24 mouse cellular contexts compared by ENCODE assay signal in genomic region chr2:77797233-77797632, GRCm38 (mm10). TPM values are rescaled to one million over a fixed set of nuclear protein-coding genes. Genes with fewer than 3 reads are reported as not detected.
A peak's percentile ranks its signal among the peaks of the same experiment; 100 is the strongest.
DNase-seq lines count a peak whose midpoint lies in the region; ATAC-seq and TF ChIP-seq lines count a peak whose summit lies in the region.
"Had no signal": no experiment of that assay in that cellular context is flagged by ENCODE, and none has a peak within 500 bp of the region (broad histone marks: within the 10 kb centered on the region; RNA-seq: fewer than 3 reads in every experiment).

No protein-coding gene starts in this region.

- H3K9ac ChIP-seq in midbrain, postnatal 0 days (replicated peaks; ENCODE audit: low read length, poor library complexity, severe bottlenecking), result no peak overlapping the region
- no peak overlapping the region for H3K9ac ChIP-seq in kidney, embryonic 16.5 days (replicated peaks; ENCODE audit: low read length)
- H3K9ac ChIP-seq: embryonic facial prominence, embryonic 15.5 days; forebrain, postnatal 0 days; heart, embryonic 15.5 days; hindbrain, embryonic 12.5 days; liver, embryonic 12.5 days; liver, postnatal 0 days; midbrain, embryonic 12.5 days; neural tube, embryonic 13.5 days had no signal

- TF ChIP-seq CTCF in midbrain, postnatal 0 days (IDR thresholded peaks at IDR 0.05), result no peak

- no peak overlapping the region for H3K27ac ChIP-seq in midbrain, postnatal 0 days (ENCODE audit: low read depth, low read length)
- no peak overlapping the region for H3K27ac ChIP-seq in midbrain, embryonic 10.5 days (replicated peaks)
- H3K27ac ChIP-seq in kidney, embryonic 16.5 days (ENCODE audit: low read length), result no peak overlapping the region
- H3K27ac ChIP-seq: embryonic facial prominence, embryonic 10.5 days; embryonic facial prominence, embryonic 15.5 days; heart, embryonic 15.5 days; hindbrain, embryonic 12.5 days; liver, embryonic 12.5 days; midbrain, embryonic 12.5 days; neural tube, embryonic 13.5 days had no signal

- no peak overlapping the region for H3K4me2 ChIP-seq in midbrain, postnatal 0 days (ENCODE audit: low read depth, low read length, poor library complexity, severe bottlenecking)
- no peak overlapping the region for H3K4me2 ChIP-seq in kidney, embryonic 16.5 days (replicated peaks; ENCODE audit: low read depth, low read length)
- H3K4me2 ChIP-seq: embryonic facial prominence, embryonic 15.5 days; heart, embryonic 15.5 days; hindbrain, embryonic 12.5 days; liver, embryonic 12.5 days; midbrain, embryonic 12.5 days; neural tube, embryonic 13.5 days had no signal

- 79% methylated on average over 5 of the region's 5 CpGs for WGBS in midbrain, postnatal 0 days
- 83% methylated on average over 5 of the region's 5 CpGs for WGBS in midbrain, embryonic 10.5 days
- WGBS in kidney, embryonic 16.5 days, result 73% methylated on average over 5 of the region's 5 CpGs

- H3K4me3 ChIP-seq in midbrain, postnatal 0 days (ENCODE audit: low read depth, low read length), result no peak overlapping the region
- no peak overlapping the region for H3K4me3 ChIP-seq in midbrain, embryonic 10.5 days
- H3K4me3 ChIP-seq in kidney, embryonic 16.5 days (ENCODE audit: low read length), result no peak overlapping the region
- H3K4me3 ChIP-seq: embryonic facial prominence, embryonic 10.5 days; embryonic facial prominence, embryonic 15.5 days; heart, embryonic 15.5 days; hindbrain, embryonic 12.5 days; liver, embryonic 12.5 days; midbrain, embryonic 12.5 days; neural tube, embryonic 13.5 days had no signal

- DNase-seq in midbrain, postnatal 0 days (ENCODE audit: low spot score), result peak; percentile 60
- DNase-seq in midbrain, embryonic 10.5 days (ENCODE audit: low spot score), result no peak
- peak; percentile 94 for DNase-seq in cerebellum, adult 11-12 months
- peak; percentile 96 for DNase-seq in cerebellum, adult 9-11 months
- no peak for DNase-seq in adrenal gland, adult 18-20 months (ENCODE audit: low spot score in 2 of 2)
- no peak for DNase-seq in thymus, postnatal 25 days
- DNase-seq: adrenal gland, postnatal 25 days; forebrain, postnatal 0 days; gastrocnemius, postnatal 10 days; kidney, adult 11 months; kidney, postnatal 25 days; liver, postnatal 0 days; lung, postnatal 36 days had no signal

- H3K9me3 ChIP-seq in midbrain, postnatal 0 days (ENCODE audit: low read length), result no peaks in the 10 kb centered on the region
- no peaks in the 10 kb centered on the region for H3K9me3 ChIP-seq in midbrain, embryonic 10.5 days (replicated peaks)
- no peaks in the 10 kb centered on the region for H3K9me3 ChIP-seq in kidney, embryonic 16.5 days (ENCODE audit: low read length)
- H3K9me3 ChIP-seq: embryonic facial prominence, embryonic 10.5 days; embryonic facial prominence, embryonic 15.5 days; heart, embryonic 15.5 days; hindbrain, embryonic 12.5 days; liver, embryonic 12.5 days; midbrain, embryonic 12.5 days; neural tube, embryonic 13.5 days had no signal

- H3K27me3 ChIP-seq in midbrain, postnatal 0 days (ENCODE audit: insufficient read depth, low read length), result no peaks in the 10 kb centered on the region
- H3K27me3 ChIP-seq in midbrain, embryonic 10.5 days (ENCODE audit: low read depth, poor library complexity, severe bottlenecking), result no peaks in the 10 kb centered on the region
- no peaks in the 10 kb centered on the region for H3K27me3 ChIP-seq in kidney, embryonic 16.5 days (ENCODE audit: insufficient read depth, low read length)
- H3K27me3 ChIP-seq: embryonic facial prominence, embryonic 15.5 days; heart, embryonic 15.5 days; hindbrain, embryonic 12.5 days; liver, embryonic 12.5 days; midbrain, embryonic 12.5 days; neural tube, embryonic 13.5 days had no signal

- no peaks in the 10 kb centered on the region for H3K4me1 ChIP-seq in midbrain, postnatal 0 days (ENCODE audit: insufficient read depth, low read length)
- no peaks in the 10 kb centered on the region for H3K4me1 ChIP-seq in midbrain, embryonic 10.5 days
- H3K4me1 ChIP-seq in kidney, embryonic 16.5 days (ENCODE audit: insufficient read depth, low read length), result no peaks in the 10 kb centered on the region
- H3K4me1 ChIP-seq: embryonic facial prominence, embryonic 10.5 days; embryonic facial prominence, embryonic 15.5 days; hindbrain, embryonic 12.5 days; liver, embryonic 12.5 days; midbrain, embryonic 12.5 days; neural tube, embryonic 13.5 days had no signal

- no peak for ATAC-seq in midbrain, postnatal 0 days (ENCODE audit: low FRiP score)
- ATAC-seq in kidney, embryonic 16.5 days (ENCODE audit: low FRiP score, low TSS enrichment), result no peak
- ATAC-seq: CD4-positive, CD25-positive, alpha-beta regulatory T cell, adult 4 months; forebrain, postnatal 0 days; inflammation-experienced regulatory T-cells, adult 6 months; liver, embryonic 12.5 days; liver, postnatal 0 days had no signal

- no peaks in the 10 kb centered on the region for H3K36me3 ChIP-seq in midbrain, postnatal 0 days (ENCODE audit: insufficient read depth, low read length)
- no peaks in the 10 kb centered on the region for H3K36me3 ChIP-seq in midbrain, embryonic 10.5 days
- no peaks in the 10 kb centered on the region for H3K36me3 ChIP-seq in kidney, embryonic 16.5 days (ENCODE audit: insufficient read depth, low read length)
- H3K36me3 ChIP-seq: embryonic facial prominence, embryonic 10.5 days; embryonic facial prominence, embryonic 15.5 days; heart, embryonic 15.5 days; hindbrain, embryonic 12.5 days; liver, embryonic 12.5 days; midbrain, embryonic 12.5 days; neural tube, embryonic 13.5 days had no signal

RNA-seq across cellular contexts. Expression of gene Zfp385b, which starts 22.2 kb away (rescaled TPM):
- total RNA-seq in midbrain, postnatal 0 days (2014; rRNA removed), result 11.8 and 12.3 TPM in 2 replicates
- polyA plus RNA-seq in midbrain, postnatal 0 days (2015; fragmentation: Nextera tagmentation; extraction: Ambion mirVana), result 16.6 and 17.6 TPM in 2 replicates
- polyA plus RNA-seq in midbrain, embryonic 10.5 days (2016; fragmentation: Nextera tagmentation; extraction: Ambion mirVana), result 1.5 and 1.6 TPM in 2 replicates
- under 1 TPM in 1 of 2 experiments, not detected in 1; 0.83 TPM for total RNA-seq in adrenal gland, adult 18-20 months (2021)
- polyA plus RNA-seq in kidney, embryonic 16.5 days (2015; fragmentation: Nextera tagmentation; extraction: Ambion mirVana), result 6.8 and 6.9 TPM in 2 replicates
- total RNA-seq: megakaryocyte, adult 5-6 weeks had no signal
- polyA plus RNA-seq: inflammation-experienced regulatory T-cells, adult 6 months had no signal

Comparison
In these comparisons a context has a peak if more than half of its experiments do, and no peak if none do; other contexts are left out.
1. DNase-seq: peak in midbrain, postnatal 0 days (single experiment), cerebellum, adult 11-12 months (single experiment) and cerebellum, adult 9-11 months (single experiment); none in midbrain, embryonic 10.5 days (single experiment), adrenal gland, adult 18-20 months (0 of 2) and thymus, postnatal 25 days (single experiment).